Mouse (Mus musculus) ovary, postnatal 14 days (tissue): ENCODE measurements around the gene Olfr1360.
"Not testable (repeated sequence)": the region's sequence is repeated elsewhere in the genome, so short reads cannot be mapped to it uniquely, and the experiment has no call there.

Experiments
- DNase-seq: peaks from one replicate; pipeline ENCODE4 v3.0.0; 2022; ENCODE audit warnings: low spot score

The Olfr1360 gene

GRCm38 (mm10) chr13:21677305-21677704 lies at the start of gene Olfr1360:
Gene Olfr1360, minus strand, starts transcription at chr13:21677405.
- DNase-seq = no peak

- no peak for DNase-seq
Observed at GRCm38 (mm10) chr13:21722993-21723836, 46.0 kb upstream of the Olfr1360 start.

GRCm38 (mm10) chr13:21722373-21722925 lies 45.2 kb upstream of the Olfr1360 start:
- no peak for DNase-seq

GRCm38 (mm10) chr13:21721757-21722372 lies 44.7 kb upstream of the Olfr1360 start, which contains the start of gene Hist1h2bm:
Gene Hist1h2bm, plus strand, starts transcription at chr13:21722044.
- not testable (repeated sequence) for DNase-seq

- not testable (repeated sequence) for DNase-seq
Observed at GRCm38 (mm10) chr13:21721107-21721756, 44.0 kb upstream of the Olfr1360 start.

- DNase-seq = no peak
Observed at GRCm38 (mm10) chr13:21718381-21719080, 41.3 kb upstream of the Olfr1360 start.

- peak; percentile 76 for DNase-seq
Observed at GRCm38 (mm10) chr13:21717397-21718357, 40.5 kb upstream of the Olfr1360 start, which contains the start of gene Hist1h3h. Gene Hist1h3h, plus strand, starts transcription at chr13:21717659.

GRCm38 (mm10) chr13:21716540-21717391 lies 39.6 kb upstream of the Olfr1360 start:
- not testable (repeated sequence) for DNase-seq

- peak; percentile 64 for DNase-seq
Observed at GRCm38 (mm10) chr13:21715864-21716539, 38.8 kb upstream of the Olfr1360 start, which contains the start of the genes Hist1h2bl and Hist1h2ai. Gene Hist1h2bl, minus strand, starts transcription at chr13:21716143. Gene Hist1h2ai, plus strand, starts transcription at chr13:21716422.

GRCm38 (mm10) chr13:21715131-21715863 lies 38.1 kb upstream of the Olfr1360 start:
- no peak for DNase-seq

GRCm38 (mm10) chr13:21714725-21715124 lies 37.5 kb upstream of the Olfr1360 start:
- peak; percentile 49 for DNase-seq

GRCm38 (mm10) chr13:21711698-21712097 lies 34.5 kb upstream of the Olfr1360 start:
- no peak for DNase-seq

GRCm38 (mm10) chr13:21710821-21711525 lies 33.8 kb upstream of the Olfr1360 start:
- peak; percentile 84 for DNase-seq

- DNase-seq = peak; percentile 88
Observed at GRCm38 (mm10) chr13:21710031-21710711, 33.0 kb upstream of the Olfr1360 start.

GRCm38 (mm10) chr13:21706669-21707068 lies 29.5 kb upstream of the Olfr1360 start:
- DNase-seq = no peak

GRCm38 (mm10) chr13:21697811-21698210 lies 20.6 kb upstream of the Olfr1360 start, which contains the start of gene Olfr1359:
Gene Olfr1359, plus strand, starts transcription at chr13:21698111.
- DNase-seq = no peak

GRCm38 (mm10) chr13:21663286-21663685 lies 13.9 kb downstream of the Olfr1360 start, which contains the start of gene Olfr1361:
Gene Olfr1361, minus strand, starts transcription at chr13:21663386.
- no peak for DNase-seq
